ENCODE assay signal across 10 mouse cellular contexts in genomic region chr11:118741262-118741661, GRCm38 (mm10).
DNase-seq lines count a peak whose midpoint lies in the region; ATAC-seq and TF ChIP-seq lines count a peak whose summit lies in the region.
"Had no signal": no experiment of that assay in that cellular context is flagged by ENCODE, and none has a peak within 500 bp of the region (broad histone marks: within the 10 kb centered on the region; RNA-seq: fewer than 3 reads in every experiment).

No protein-coding gene starts in this region.

- no peak overlapping the region for H3K4me2 ChIP-seq in kidney, embryonic 15.5 days

- no peak overlapping the region for H3K27ac ChIP-seq in cerebellum, adult 2 months (ENCODE audit: insufficient read depth, low read length)
- no peak overlapping the region for H3K27ac ChIP-seq in kidney, embryonic 15.5 days
- H3K27ac ChIP-seq in olfactory bulb, adult 2 months (ENCODE audit: insufficient read depth, low read depth, low read length), result no peak overlapping the region

- H3K4me1 ChIP-seq in cerebellum, adult 2 months (ENCODE audit: control insufficient read depth, insufficient read depth, low read length), result peaks cover 81% of the 10 kb centered on the region
- H3K4me1 ChIP-seq in kidney, embryonic 15.5 days, result peaks cover 22% of the 10 kb centered on the region
- H3K4me1 ChIP-seq in olfactory bulb, adult 2 months (ENCODE audit: control insufficient read depth, insufficient read depth, low read length), result peaks cover 70% of the 10 kb centered on the region

- TF ChIP-seq POLR2A in cerebellum, adult 2 months (IDR thresholded peaks at IDR 0.05; ENCODE audit: borderline replicate concordance, insufficient read depth, low read length), result no peak
- TF ChIP-seq POLR2A in olfactory bulb, adult 2 months (IDR thresholded peaks at IDR 0.05; ENCODE audit: insufficient read depth, low read depth, low read length), result no peak

- no peak overlapping the region for H3K9ac ChIP-seq in kidney, embryonic 15.5 days

- peak; percentile 32; the same call in 1 of the 2 replicates for TF ChIP-seq CTCF in cerebellum, adult 2 months (IDR thresholded peaks at IDR 0.05; ENCODE audit: borderline replicate concordance, insufficient read depth, low read depth, low read length)
- peak; percentile 51 for TF ChIP-seq CTCF in olfactory bulb, adult 2 months (IDR thresholded peaks at IDR 0.05; ENCODE audit: insufficient read depth, low read depth, low read length)

- ATAC-seq in kidney, embryonic 15.5 days (replicated peaks; ENCODE audit: low FRiP score), result no peak

- no peaks in the 10 kb centered on the region for H3K36me3 ChIP-seq in kidney, embryonic 15.5 days

- no peak overlapping the region for H3K4me3 ChIP-seq in cerebellum, adult 2 months (replicated peaks; ENCODE audit: insufficient read depth, low read depth, low read length)
- H3K4me3 ChIP-seq in kidney, embryonic 15.5 days (replicated peaks), result no peak overlapping the region
- no peak overlapping the region for H3K4me3 ChIP-seq in olfactory bulb, adult 2 months (ENCODE audit: insufficient read depth, low read depth, low read length)

- DNase-seq in cerebellum, adult 2 months, result peak in 1 of 2 experiments; percentile 43
- DNase-seq in cerebellum, adult 11 months, result no peak
- DNase-seq in kidney, postnatal 10 days, result peak; percentile 50
- DNase-seq in right cerebral cortex, postnatal 4 days, result peak; percentile 72
- no peak for DNase-seq in right cerebral cortex, postnatal 25 days
- no peak for DNase-seq in adrenal gland, postnatal 10 days
- DNase-seq: adrenal gland, postnatal 36 days; B cell, adult 2 months had no signal

- WGBS in cerebellum, adult 2 months, result 42% methylated on average over 6 of the region's 6 CpGs
- 39% methylated on average over 6 of the region's 6 CpGs for WGBS in kidney, embryonic 15.5 days
- WGBS in olfactory bulb, adult 2 months, result 29% methylated on average over 6 of the region's 6 CpGs

- H3K9me3 ChIP-seq in kidney, embryonic 15.5 days (replicated peaks), result no peaks in the 10 kb centered on the region

- no peaks in the 10 kb centered on the region for H3K27me3 ChIP-seq in cerebellum, adult 2 months (ENCODE audit: control insufficient read depth, insufficient read depth, low read length)
- peaks cover 85% of the 10 kb centered on the region for H3K27me3 ChIP-seq in kidney, embryonic 15.5 days

Comparison
In these comparisons a context has a peak if more than half of its experiments do, and no peak if none do; other contexts are left out.
1. DNase-seq: peak in kidney, postnatal 10 days (single experiment) and right cerebral cortex, postnatal 4 days (single experiment); none in cerebellum, adult 11 months (single experiment), right cerebral cortex, postnatal 25 days (single experiment) and adrenal gland, postnatal 10 days (single experiment).